Mouse (Mus musculus) CH12F3 (cell line): ENCODE data around the gene Dcaf4.

Experiments
- in situ Hi-C: fragments of 300-500 bp; cut with MboI; formaldehyde crosslinking; loops from 2 replicates; pipeline ENCODE4 v1.14.3; 2020; ENCODE audit warnings: low sequenced_read_pairs

Dcaf4 gene

GRCm38 (mm10) chr12:83495248-83495960 lies 24.9 kb upstream of the Dcaf4 start:
- in situ Hi-C loops = loop anchor here (10.0 kb wide), 1 partner anchor 381 kb away; no protein-coding TSS in a partner anchor

- in situ Hi-C loops = loop anchor here (10.0 kb wide), 1 partner anchor 381 kb away; no protein-coding TSS in a partner anchor
These were observed 24.3 kb upstream of the Dcaf4 start for GRCm38 (mm10) chr12:83495961-83496282.

GRCm38 (mm10) chr12:83496336-83496735 lies 23.9 kb upstream of the Dcaf4 start:
- in situ Hi-C loops = loop anchor here (10.0 kb wide), 1 partner anchor 382 kb away; no protein-coding TSS in a partner anchor

GRCm38 (mm10) chr12:83496736-83497135 lies 23.5 kb upstream of the Dcaf4 start:
- in situ Hi-C loops = loop anchor here (10.0 kb wide), 1 partner anchor 382 kb away; no protein-coding TSS in a partner anchor

- in situ Hi-C loops = loop anchor here (10.0 kb wide), 1 partner anchor 383 kb away; no protein-coding TSS in a partner anchor
These were observed 22.3 kb upstream of the Dcaf4 start for GRCm38 (mm10) chr12:83497959-83498358.

GRCm38 (mm10) chr12:83499256-83499655 lies 21.0 kb upstream of the Dcaf4 start:
- in situ Hi-C loops = loop anchor here (10.0 kb wide), 1 partner anchor 384 kb away; no protein-coding TSS in a partner anchor

- in situ Hi-C loops = no loop called here
These were observed 18.1 kb upstream of the Dcaf4 start for GRCm38 (mm10) chr12:83502190-83502589.

GRCm38 (mm10) chr12:83506543-83506942 lies 13.7 kb upstream of the Dcaf4 start:
- in situ Hi-C loops = no loop called here

GRCm38 (mm10) chr12:83510586-83510985 lies 9.7 kb upstream of the Dcaf4 start:
- in situ Hi-C loops = no loop called here

GRCm38 (mm10) chr12:83512783-83513182 lies 7.5 kb upstream of the Dcaf4 start:
- in situ Hi-C loops = no loop called here

GRCm38 (mm10) chr12:83513185-83513584 lies 7.1 kb upstream of the Dcaf4 start:
- in situ Hi-C loops = no loop called here

- in situ Hi-C loops = no loop called here
These were observed 6.0 kb upstream of the Dcaf4 start for GRCm38 (mm10) chr12:83514216-83514615.

GRCm38 (mm10) chr12:83517580-83517979 lies 2.7 kb upstream of the Dcaf4 start:
- in situ Hi-C loops = no loop called here

GRCm38 (mm10) chr12:83521083-83521482 lies 817 bp downstream of the Dcaf4 start:
- in situ Hi-C loops = no loop called here

- in situ Hi-C loops = no loop called here
These were observed 2.8 kb downstream of the Dcaf4 start for GRCm38 (mm10) chr12:83523056-83523455.

GRCm38 (mm10) chr12:83523892-83524291 lies 3.6 kb downstream of the Dcaf4 start:
- in situ Hi-C loops = no loop called here

- in situ Hi-C loops = no loop called here
These were observed 4.1 kb downstream of the Dcaf4 start for GRCm38 (mm10) chr12:83524329-83524728.

GRCm38 (mm10) chr12:83525822-83526544 lies 5.7 kb downstream of the Dcaf4 start:
- in situ Hi-C loops = no loop called here

GRCm38 (mm10) chr12:83527816-83528215 lies 7.5 kb downstream of the Dcaf4 start:
- in situ Hi-C loops = no loop called here

- in situ Hi-C loops = no loop called here
These were observed 8.4 kb downstream of the Dcaf4 start for GRCm38 (mm10) chr12:83528665-83529064.

GRCm38 (mm10) chr12:83531992-83532391 lies 11.7 kb downstream of the Dcaf4 start:
- in situ Hi-C loops = no loop called here

GRCm38 (mm10) chr12:83532966-83533365 lies 12.7 kb downstream of the Dcaf4 start:
- in situ Hi-C loops = no loop called here
